Mouse (Mus musculus) CH12.LX (cell line): ENCODE data around the gene Dmp1.

Experiments used
- BHLHE40 ChIP-seq: IDR thresholded peaks from 2 replicates; pipeline ENCODE4 v1.6.1; 2011; ENCODE audit warnings: mild to moderate bottlenecking, low read depth, low read length, improper control_type of control experiment
- ELF1 ChIP-seq: IDR thresholded peaks from 2 replicates; pipeline ENCODE4 v1.6.1; 2014; ENCODE audit warnings: low read depth, mild to moderate bottlenecking, inconsistent platforms, low read length, improper control_type of control experiment
- EP300 ChIP-seq: IDR thresholded peaks from 2 replicates; pipeline ENCODE4 v1.6.1; 2011; ENCODE audit warnings: low read length, improper control_type of control experiment
- HCFC1 ChIP-seq: IDR thresholded peaks from 2 replicates; pipeline ENCODE4 v1.6.1; 2012; ENCODE audit warnings: low read depth, mild to moderate bottlenecking, inconsistent platforms, low read length, improper control_type of control experiment
- MEF2A ChIP-seq: IDR thresholded peaks from 2 replicates; pipeline ENCODE4 v1.6.1; 2014; ENCODE audit warnings: low read depth, mild to moderate bottlenecking, inconsistent platforms, low read length, improper control_type of control experiment, borderline replicate concordance

- TF ChIP-seq MEF2A (no peak), BHLHE40 (no peak), HCFC1 (no peak), ELF1 (no peak), EP300 (no peak)
Measured at GRCm38 (mm10) chr5:104161390-104161789, 41.0 kb upstream of the Dmp1 start.
